Comparison of ENCODE assay signal across 20 mouse cellular contexts in the genomic region with DNA sequence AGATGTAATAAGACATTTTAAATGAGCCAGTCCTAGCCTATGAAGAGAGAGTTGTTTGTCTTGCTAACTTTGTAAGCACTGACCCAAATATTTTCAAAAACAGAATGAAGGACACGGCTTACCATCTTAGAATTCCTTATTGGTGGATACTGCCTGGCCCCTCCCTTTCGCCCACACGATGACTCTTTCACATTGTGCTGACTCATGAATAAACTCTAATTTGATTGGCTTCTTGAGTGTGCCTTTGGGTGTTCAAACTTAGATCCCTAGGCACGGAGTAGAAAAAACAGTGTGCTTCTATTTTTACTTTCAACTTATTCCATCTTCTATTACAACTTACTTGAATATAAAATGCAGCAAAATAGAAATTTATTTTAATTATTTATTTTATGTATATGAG.
DNase-seq lines count a peak whose midpoint lies in the region; ATAC-seq and TF ChIP-seq lines count a peak whose summit lies in the region.
"Had no signal": no experiment of that assay in that cellular context is flagged by ENCODE, and none has a peak within 500 bp of the region (broad histone marks: within the 10 kb centered on the region; RNA-seq: fewer than 3 reads in every experiment).

No protein-coding gene starts in this region.

- H3K4me3 ChIP-seq in CH12.LX (replicated peaks in 1 of 3; ENCODE audit: low read depth in 2 of 3, low read length in 2 of 3, poor library complexity in 1 of 3) (no peak overlapping the region), ES-E14 (ENCODE audit: insufficient read depth in 1 of 2, low read depth in 1 of 2, low read length in 2 of 2, poor library complexity in 1 of 2, severe bottlenecking in 1 of 2) (no peak overlapping the region)

- no peak overlapping the region for H3K27ac ChIP-seq in CH12.LX (ENCODE audit: insufficient read depth, low read depth)
- H3K27ac ChIP-seq in ES-E14 (ENCODE audit: insufficient read depth, low read depth, low read length, poor library complexity, severe bottlenecking), result no peak overlapping the region

- H3K4me1 ChIP-seq in CH12.LX (ENCODE audit: control insufficient read depth in 1 of 2, insufficient read depth in 2 of 2) (no peaks in the 10 kb centered on the region), ES-E14 (ENCODE audit: control insufficient read depth in 2 of 2, insufficient read depth in 2 of 2, low read length in 2 of 2, poor library complexity in 1 of 2) (no peaks in the 10 kb centered on the region)

- no peaks in the 10 kb centered on the region for H3K27me3 ChIP-seq in CH12.LX (replicated peaks)

- no peak for TF ChIP-seq RAD21 in CH12.LX (IDR thresholded peaks at IDR 0.05; ENCODE audit: low read depth, low read length)

- no peak for TF ChIP-seq EP300 in CH12.LX (IDR thresholded peaks at IDR 0.05; ENCODE audit: low read length)

- DNase-seq in CH12.LX (ENCODE audit: extremely low read depth) (no peak), ES-E14 (ENCODE audit: low read depth, low spot score) (no peak)
- DNase-seq in embryo, embryonic 10.5 days (ENCODE audit: low spot score), result no peak
- DNase-seq: adrenal gland, adult 2 months; adrenal gland, adult 8-10 months; adrenal gland, postnatal 10 days; adrenal gland, postnatal 14 days; adrenal gland, postnatal 25 days; adrenal gland, postnatal 36 days; B cell, adult 2 months; cerebellum, adult 11 months; cerebellum, adult 11-12 months; cerebellum, adult 18-20 months; cerebellum, adult 2 months; cerebellum, adult 8-10 months had no signal

- no peak for TF ChIP-seq POLR2A in CH12.LX (IDR thresholded peaks at IDR 0.05; ENCODE audit: low read depth, low read length)

- H3K36me3 ChIP-seq in CH12.LX (replicated peaks in 1 of 2; ENCODE audit: control insufficient read depth in 1 of 2, insufficient read depth in 1 of 2, low read length in 1 of 2) (no peaks in the 10 kb centered on the region), ES-E14 (ENCODE audit: control insufficient read depth, insufficient read depth, low read length, poor library complexity, severe bottlenecking) (no peaks in the 10 kb centered on the region)
- H3K36me3 ChIP-seq: G1E had no signal

- H3K4me2 ChIP-seq in CH12.LX (ENCODE audit: insufficient read depth, low read depth, poor library complexity, severe bottlenecking), result no peak overlapping the region

- dilution Hi-C loops in CH12.LX (cut with MboI; ENCODE audit: extremely low pct_ligation_motif_present, extremely low pct_unique_long_range_greater_than_20kb, low sequenced_read_pairs), result no loop called here

- H3K79me2 ChIP-seq in CH12.LX (replicated peaks; ENCODE audit: control insufficient read depth, extremely low read depth, insufficient read depth, poor library complexity, severe bottlenecking), result no peaks in the 10 kb centered on the region

- no peak for TF ChIP-seq CTCF in CH12.LX (conservative IDR thresholded peaks at IDR 0.05 in 1 of 2, IDR thresholded peaks at IDR 0.05 in 1 of 2; ENCODE audit: low read depth in 2 of 2, low read length in 2 of 2)

- H3K9ac ChIP-seq in CH12.LX (ENCODE audit: insufficient read depth, low read depth) (no peak overlapping the region), ES-E14 (ENCODE audit: insufficient read depth, low read depth, low read length, poor library complexity, severe bottlenecking) (no peak overlapping the region)

- H3K9me3 ChIP-seq in CH12.LX (replicated peaks; ENCODE audit: low read length), result no peaks in the 10 kb centered on the region
- no peaks in the 10 kb centered on the region for H3K9me3 ChIP-seq in ES-E14 (ENCODE audit: control insufficient read depth, insufficient read depth, low read depth, low read length)
- H3K9me3 ChIP-seq: G1E had no signal

- in situ Hi-C loops in CH12.LX (cut with MboI; ENCODE audit: low pct_ligation_motif_present, low pct_unique_long_range_greater_than_20kb, low sequenced_read_pairs) (no loop called here), ES-E14 (cut with MboI; ENCODE audit: low sequenced_read_pairs in 2 of 2, unreplicated experiment in 2 of 2) (no loop called here)

- ATAC-seq in monocyte, adult 5-6 weeks (replicated peaks; ENCODE audit: insufficient number of reproducible peaks, low FRiP score, low TSS enrichment, poor library complexity, severe bottlenecking), result no peak
- ATAC-seq: activated CD4-positive, CD25-positive, alpha-beta regulatory T cell, adult 4 months; CD4-positive, CD25-positive, alpha-beta regulatory T cell, adult 4 months; Patski had no signal

TF ChIP-seq in CH12.LX, 34 proteins besides CTCF, POLR2A, EP300 and RAD21:
- no peak for TF ChIP-seq TCF12 (IDR thresholded peaks at IDR 0.05; ENCODE audit: low read depth, low read length)
- TF ChIP-seq MAFK (IDR thresholded peaks at IDR 0.05; ENCODE audit: insufficient replicate concordance, low read length), result peak; percentile 72
TF ChIP-seq in CH12.LX: peak in this region for 1.

TF ChIP-seq in ES-E14, 5 proteins besides CTCF, POLR2A, EP300 and RAD21:
- TF ChIP-seq ZC3H11A (IDR thresholded peaks at IDR 0.05; ENCODE audit: borderline replicate concordance, low read depth, low read length) (no peak), MAFK (IDR thresholded peaks at IDR 0.05; ENCODE audit: insufficient read depth, low read depth, low read length) (peak; percentile 81)
